Mouse (Mus musculus) splenic B cell, adult 2 months (primary cell): ENCODE measurements around the gene Trappc11.

Source experiments
- DNase-seq: peaks from one replicate; pipeline ENCODE4 v3.0.0-alpha.2; 2011; ENCODE audit warnings: low read depth, low spot score
- H3K27me3 ChIP-seq: 2 replicates; pipeline ENCODE4 v1.6.1; 2012; ENCODE audit warnings: mild to moderate bottlenecking, low read length, moderate library complexity, mixed read lengths; ENCODE audit not compliant: control insufficient read depth, poor library complexity, insufficient read depth, severe bottlenecking
- H3K36me3 ChIP-seq: 2 replicates; pipeline ENCODE4 v1.6.1; 2012; ENCODE audit warnings: mild to moderate bottlenecking, low read length, moderate library complexity, mixed read lengths; ENCODE audit not compliant: control insufficient read depth, poor library complexity, insufficient read depth, severe bottlenecking

The Trappc11 gene

DNA sequence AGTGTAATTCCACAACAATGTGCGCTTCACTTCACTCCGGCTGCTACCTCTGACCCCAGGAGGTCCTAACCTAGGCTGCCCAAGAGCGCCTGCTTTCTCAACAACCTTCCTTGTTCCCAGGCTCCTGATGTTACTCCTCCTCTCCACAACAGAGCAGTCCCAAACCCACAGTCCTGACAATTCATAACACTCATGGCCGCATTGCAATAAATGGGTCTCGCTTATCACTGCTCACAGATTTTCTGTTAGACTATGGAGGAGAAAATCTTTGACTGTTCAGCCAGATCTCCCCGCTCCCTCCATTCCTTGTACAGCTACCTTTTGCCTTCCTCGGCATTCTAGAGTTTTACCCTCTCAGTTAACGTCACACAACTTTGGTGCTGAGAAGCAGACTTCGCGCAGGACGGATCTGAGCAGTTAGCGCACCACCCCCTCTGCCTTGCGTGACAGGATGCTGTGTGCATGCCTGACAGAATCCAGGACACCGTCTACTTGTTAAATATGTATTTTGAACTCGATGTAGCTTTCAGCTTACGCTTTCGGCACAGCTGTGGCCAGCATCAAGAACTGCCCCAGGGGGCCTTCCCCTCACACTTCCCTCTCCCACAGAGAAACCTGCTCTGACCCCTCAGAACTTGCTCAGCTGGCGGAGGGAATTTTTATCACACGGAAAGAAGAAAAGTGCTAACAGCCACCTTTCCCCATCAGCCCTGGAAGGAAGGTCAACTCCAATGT, 86.8 kb downstream of the Trappc11 start, which contains the start of gene Stox2:
Gene Stox2 (minus strand): TSS at position 51 of the 735 bp plus-strand sequence.
- Histone ChIP-seq H3K27me3 (no peaks in the 10 kb centered on the region), H3K36me3 (no peaks in the 10 kb centered on the region)
- DNase-seq, result no peak
